In genomic region chr16:30410914-30411313, GRCm38 (mm10) we compare ENCODE assay signal across 24 mouse cellular contexts. TPM values are rescaled to one million over a fixed set of nuclear protein-coding genes. Genes with fewer than 3 reads are reported as not detected.
DNase-seq lines count a peak whose midpoint lies in the region; ATAC-seq and TF ChIP-seq lines count a peak whose summit lies in the region.
"Had no signal": no experiment of that assay in that cellular context is flagged by ENCODE, and none has a peak within 500 bp of the region (broad histone marks: within the 10 kb centered on the region; RNA-seq: fewer than 3 reads in every experiment).

No protein-coding gene starts in this region.

- H3K79me2 ChIP-seq in MEL (ENCODE audit: control insufficient read depth, insufficient read depth, low read length, poor library complexity): no peaks in the 10 kb centered on the region

- no peak for TF ChIP-seq POLR2A in MEL (IDR thresholded peaks at IDR 0.05; ENCODE audit: control insufficient read depth in 1 of 2, insufficient read depth in 1 of 2, low read depth in 1 of 2, low read length in 2 of 2, poor library complexity in 1 of 2)
- TF ChIP-seq POLR2A in lung, adult 2 months (IDR thresholded peaks at IDR 0.05; ENCODE audit: borderline replicate concordance, extremely low read depth, low read depth, low read length): no peak

- H3K27me3 ChIP-seq in MEL (ENCODE audit: control insufficient read depth in 1 of 2, insufficient read depth in 2 of 2, low read length in 2 of 2): no peaks in the 10 kb centered on the region
- H3K27me3 ChIP-seq: CH12.LX, Patski had no signal

- WGBS in lung, adult 2 months: 89% methylated on average over 4 of the region's 4 CpGs

- peak; percentile 45 for ATAC-seq in megakaryocyte progenitor cell, adult 5-6 weeks (replicated peaks; ENCODE audit: poor library complexity)
- peak; percentile 28; the same call in 1 of the 2 replicates for ATAC-seq in megakaryocyte-erythroid progenitor cell, adult 5-6 weeks (replicated peaks; ENCODE audit: low FRiP score, low TSS enrichment, poor library complexity, severe bottlenecking)
- ATAC-seq: activated CD4-positive, CD25-positive, alpha-beta regulatory T cell, adult 4 months; CD4-positive, CD25-positive, alpha-beta regulatory T cell, adult 4 months; Patski had no signal

- H3K4me3 ChIP-seq in MEL (ENCODE audit: control insufficient read depth in 1 of 2, insufficient read depth in 1 of 2, low read depth in 2 of 2, low read length in 2 of 2): no peak overlapping the region
- no peak overlapping the region for H3K4me3 ChIP-seq in lung, adult 2 months (replicated peaks; ENCODE audit: extremely low read depth, low read depth, low read length)

- TF ChIP-seq RAD21 in MEL (IDR thresholded peaks at IDR 0.05; ENCODE audit: low read depth, low read length): no peak

- no peak overlapping the region for H3K9ac ChIP-seq in MEL (ENCODE audit: control insufficient read depth, low read depth, low read length, poor library complexity, severe bottlenecking)

- TF ChIP-seq CTCF in MEL (IDR thresholded peaks at IDR 0.05 in 2 of 3, conservative IDR thresholded peaks at IDR 0.05 in 1 of 3; ENCODE audit: control insufficient read depth in 1 of 3, insufficient read depth in 1 of 3, low read depth in 2 of 3, low read length in 3 of 3, poor library complexity in 1 of 3, severe bottlenecking in 1 of 3): no peak
- no peak for TF ChIP-seq CTCF in lung, adult 2 months (IDR thresholded peaks at IDR 0.05; ENCODE audit: insufficient read depth, low read length)

- peak overlapping the region; percentile 38 for H3K27ac ChIP-seq in MEL (ENCODE audit: control insufficient read depth, low read depth, low read length)

- DNase-seq in MEL (ENCODE audit: low read depth, low spot score) (peak; percentile 82), MEL-GATA-1-ER (ENCODE audit: extremely low read depth, low read depth) (peak; percentile 69)
- DNase-seq in cerebellum, postnatal 14 days: no peak
- no peak for DNase-seq in lung, adult 2 months
- no peak for DNase-seq in layer of hippocampus, postnatal 14 days (ENCODE audit: low spot score in 2 of 2)
- no peak for DNase-seq in natural killer cell, adult 2 months (ENCODE audit: low spot score in 2 of 2)
- DNase-seq: adrenal gland, adult 2 months; adrenal gland, adult 8-10 months; adrenal gland, postnatal 10 days; adrenal gland, postnatal 14 days; adrenal gland, postnatal 25 days; adrenal gland, postnatal 36 days; B cell, adult 2 months; cerebellum, adult 11 months; cerebellum, adult 11-12 months; cerebellum, adult 18-20 months; cerebellum, adult 2 months had no signal

- H3K9me3 ChIP-seq in MEL (replicated peaks; ENCODE audit: insufficient read depth, low read length): no peaks in the 10 kb centered on the region
- H3K9me3 ChIP-seq: G1E had no signal

- peak; percentile 87 to 93 for TF ChIP-seq EP300 in MEL (IDR thresholded peaks at IDR 0.05; ENCODE audit: low read depth in 1 of 2, low read length in 2 of 2)

- H3K36me3 ChIP-seq in MEL (ENCODE audit: control insufficient read depth in 1 of 2, insufficient read depth in 2 of 2, low read length in 2 of 2): peaks cover 0 to 48% of the 10 kb centered on the region in 2 experiments; a peak in 2 of 4 replicates
- H3K36me3 ChIP-seq: G1E had no signal

- peaks cover 32 to 53% of the 10 kb centered on the region in 2 experiments for H3K4me1 ChIP-seq in MEL (ENCODE audit: control insufficient read depth in 1 of 2, insufficient read depth in 2 of 2, low read length in 2 of 2)
- no peaks in the 10 kb centered on the region for H3K4me1 ChIP-seq in lung, adult 2 months (ENCODE audit: control insufficient read depth, insufficient read depth, low read length)

TF ChIP-seq in MEL, 35 proteins besides CTCF, POLR2A, EP300 and RAD21:
- TF ChIP-seq MXI1 (IDR thresholded peaks at IDR 0.05; ENCODE audit: low read depth, low read length) (peak; percentile 65; the same call in 1 of the 2 replicates), ETS1 (IDR thresholded peaks at IDR 0.05; ENCODE audit: low read depth, low read length) (peak; percentile 93), ZNF384 (IDR thresholded peaks at IDR 0.05; ENCODE audit: low read depth, low read length) (peak; percentile 81), NRF1 (IDR thresholded peaks at IDR 0.05; ENCODE audit: insufficient read depth, low read depth, low read length, poor library complexity, severe bottlenecking) (no peak), ZKSCAN1 (IDR thresholded peaks at IDR 0.05; ENCODE audit: low read depth, low read length) (no peak), GATA1 (IDR thresholded peaks at IDR 0.05; ENCODE audit: low read depth, low read length) (peak; percentile 83), TCF12 (IDR thresholded peaks at IDR 0.05; ENCODE audit: low read depth, low read length) (peak; percentile 94), MAFK (IDR thresholded peaks at IDR 0.05; ENCODE audit: borderline replicate concordance, low read depth, low read length) (peak; percentile 36; the same call in 1 of the 2 replicates), SIN3A (IDR thresholded peaks at IDR 0.05; ENCODE audit: low read length) (peak; percentile 65), ELF1 (IDR thresholded peaks at IDR 0.05; ENCODE audit: low read depth, low read length) (0 out of 2 replicates have a peak, but pooled peaks have one; percentile 16), BHLHE40 (IDR thresholded peaks at IDR 0.05; ENCODE audit: borderline replicate concordance, low read depth, low read length) (0 out of 2 replicates have a peak, but pooled peaks have one; percentile 26), ZC3H11A (IDR thresholded peaks at IDR 0.05; ENCODE audit: low read depth, low read length) (no peak), MYB (IDR thresholded peaks at IDR 0.05; ENCODE audit: low read depth, low read length) (peak; percentile 65; the same call in 1 of the 2 replicates), ZMIZ1 (IDR thresholded peaks at IDR 0.05; ENCODE audit: low read depth, low read length) (no peak), TAL1 (IDR thresholded peaks at IDR 0.05; ENCODE audit: low read length) (peak; percentile 79), RCOR1 (IDR thresholded peaks at IDR 0.05; ENCODE audit: low read depth, low read length) (peak; percentile 74)

RNA-seq across cellular contexts. Expression of gene Atp13a3, which starts 5.1 kb away (rescaled TPM):
- 120 and 145 TPM in 2 replicates for total RNA-seq in MEL (2012; rRNA removed)
- polyA plus RNA-seq in MEL (2012; ENCODE audit: insufficient read depth in 1 of 2, insufficient read length in 2 of 2, low read depth in 1 of 2, low replicate concordance in 2 of 2, missing spikeins in 1 of 2): 100 to 1,000 TPM in 1 of 2 experiments, 10 to 100 TPM in 1; 93.3 to 117 TPM
- 121 and 143 TPM in 2 replicates for total RNA-seq in megakaryocyte progenitor cell, adult 5-6 weeks (2015)
- total RNA-seq in megakaryocyte progenitor cell, adult 5-6 weeks (2017): 70.9 and 100 TPM in 2 replicates
- 161 and 194 TPM in 2 replicates for total RNA-seq in megakaryocyte-erythroid progenitor cell, adult 5-6 weeks (2014; fragmentation: Nextera tagmentation)
- total RNA-seq in megakaryocyte-erythroid progenitor cell, adult 5-6 weeks (2017): 128 and 155 TPM in 2 replicates
- polyA plus RNA-seq in lung, adult 2 months (2012; rRNA removed): 47.2 and 48.1 TPM in 2 replicates
- 10 to 100 TPM; 65.0 to 70.9 TPM for total RNA-seq in layer of hippocampus, postnatal 14 days (2021)

Comparison
In these comparisons a context has a peak if more than half of its experiments do, and no peak if none do; other contexts are left out.
1. DNase-seq: peak in MEL (single experiment) and MEL-GATA-1-ER (single experiment); none in cerebellum, postnatal 14 days (0 of 2), lung, adult 2 months (single experiment), layer of hippocampus, postnatal 14 days (0 of 2) and natural killer cell, adult 2 months (0 of 2).